Mouse (Mus musculus) ES-CJ7 (cell line): ENCODE measurements around the gene Plscr3.
A peak's percentile ranks its signal among the peaks of the same experiment; 100 is the strongest.

Experiments used
- DNase-seq: peaks from one replicate; pipeline ENCODE4 v3.0.0; 2011; ENCODE audit warnings: low read depth, low spot score

The Plscr3 gene

DNA sequence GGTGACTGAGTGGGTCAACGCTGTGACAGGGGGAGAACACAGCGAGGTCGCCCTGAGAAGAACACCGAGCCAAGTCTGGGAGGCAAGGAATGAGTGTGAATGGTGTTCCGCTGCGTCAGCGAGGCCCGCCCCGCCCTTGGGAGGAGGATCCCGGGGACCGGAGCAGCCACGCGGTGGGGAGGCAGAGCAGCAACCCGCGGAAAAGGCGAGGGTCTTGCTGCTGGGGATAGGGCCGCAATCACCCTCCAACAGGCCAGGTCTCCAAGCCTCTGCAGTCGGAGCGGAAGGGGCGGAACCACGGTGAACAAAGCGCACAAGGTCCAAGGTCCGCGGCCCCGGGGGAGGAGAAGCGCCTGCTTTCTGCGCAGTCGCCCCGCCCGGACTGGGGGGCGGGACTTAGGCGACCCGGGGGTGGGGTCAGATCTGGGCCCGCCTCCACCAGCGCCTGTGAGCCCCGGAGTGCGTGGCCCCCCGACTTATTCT lies at the start of gene Plscr3:
Gene Plscr3 (plus strand): TSS at position 179 of the 483 bp plus-strand sequence.
- DNase-seq = peak; percentile 93

DNA sequence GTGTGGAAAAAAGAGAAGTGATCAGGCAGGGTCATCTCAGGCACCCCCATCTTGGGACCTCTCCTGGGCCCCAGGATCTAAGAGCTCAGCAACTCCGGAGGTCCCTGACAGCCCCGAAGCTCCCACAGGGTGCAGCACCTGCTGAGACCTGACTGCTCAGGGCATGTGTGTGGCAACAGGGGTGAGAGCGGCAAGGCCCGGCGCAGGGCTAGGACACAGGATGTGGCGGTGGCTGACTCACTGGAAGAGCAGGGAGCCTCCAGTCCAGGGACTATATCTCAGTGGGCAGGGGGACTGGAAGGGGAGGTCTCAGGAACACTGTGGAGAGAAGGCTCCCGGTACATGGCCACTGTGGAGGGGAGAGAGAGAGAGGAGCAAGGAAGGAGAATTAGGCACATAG lies 48.3 kb upstream of the Plscr3 start:
- DNase-seq = no peak

DNA sequence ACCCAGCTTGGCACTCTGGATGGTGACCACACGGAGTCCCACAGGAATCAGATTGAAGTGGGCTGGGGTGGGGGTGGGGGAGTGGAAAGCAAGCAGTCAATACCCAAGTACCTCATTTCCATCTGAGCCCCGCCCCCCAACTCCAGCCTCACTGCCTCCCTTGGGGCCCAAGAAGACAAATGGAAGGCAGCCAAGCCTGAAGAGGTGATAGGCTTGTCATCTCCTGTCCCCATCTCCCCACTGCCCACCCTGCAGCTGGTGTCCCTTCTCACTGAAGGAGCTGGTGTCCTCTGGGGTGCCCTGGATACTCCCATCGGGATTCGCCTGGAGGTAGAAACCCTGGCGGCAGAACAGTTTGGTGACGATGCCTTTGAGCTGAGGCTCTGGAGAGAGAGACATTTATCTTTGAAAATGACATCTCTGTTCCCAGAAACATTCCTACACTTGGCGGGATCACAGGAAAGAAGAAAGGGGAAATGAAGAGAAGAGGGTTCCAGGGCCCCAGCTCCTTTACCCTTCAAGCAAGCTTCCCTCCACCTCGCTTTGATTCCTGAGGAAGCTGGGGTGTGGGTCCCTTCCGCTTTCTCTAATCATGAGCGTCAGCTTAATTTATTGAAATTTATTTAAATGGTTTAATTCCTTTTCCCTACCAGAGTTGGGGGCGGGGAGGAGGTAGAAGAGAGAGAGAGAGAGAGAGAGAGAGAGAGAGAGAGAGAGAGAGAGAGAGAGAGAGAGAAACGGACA lies 46.6 kb upstream of the Plscr3 start:
- peak; percentile 62 for DNase-seq

DNA sequence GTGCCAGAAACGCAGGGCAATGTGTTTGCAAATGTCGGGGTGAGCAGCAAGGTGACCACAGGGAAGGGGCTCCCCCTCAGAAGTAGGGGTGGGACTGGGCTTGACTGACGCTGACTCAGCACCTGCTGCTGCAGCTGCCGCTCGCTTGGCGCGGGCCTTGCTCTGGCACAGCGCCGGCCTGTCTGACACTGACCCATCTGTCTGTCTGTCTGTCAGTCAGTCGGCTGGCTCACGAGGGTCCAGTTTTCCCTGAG lies 46.1 kb upstream of the Plscr3 start:
- DNase-seq = no peak

DNA sequence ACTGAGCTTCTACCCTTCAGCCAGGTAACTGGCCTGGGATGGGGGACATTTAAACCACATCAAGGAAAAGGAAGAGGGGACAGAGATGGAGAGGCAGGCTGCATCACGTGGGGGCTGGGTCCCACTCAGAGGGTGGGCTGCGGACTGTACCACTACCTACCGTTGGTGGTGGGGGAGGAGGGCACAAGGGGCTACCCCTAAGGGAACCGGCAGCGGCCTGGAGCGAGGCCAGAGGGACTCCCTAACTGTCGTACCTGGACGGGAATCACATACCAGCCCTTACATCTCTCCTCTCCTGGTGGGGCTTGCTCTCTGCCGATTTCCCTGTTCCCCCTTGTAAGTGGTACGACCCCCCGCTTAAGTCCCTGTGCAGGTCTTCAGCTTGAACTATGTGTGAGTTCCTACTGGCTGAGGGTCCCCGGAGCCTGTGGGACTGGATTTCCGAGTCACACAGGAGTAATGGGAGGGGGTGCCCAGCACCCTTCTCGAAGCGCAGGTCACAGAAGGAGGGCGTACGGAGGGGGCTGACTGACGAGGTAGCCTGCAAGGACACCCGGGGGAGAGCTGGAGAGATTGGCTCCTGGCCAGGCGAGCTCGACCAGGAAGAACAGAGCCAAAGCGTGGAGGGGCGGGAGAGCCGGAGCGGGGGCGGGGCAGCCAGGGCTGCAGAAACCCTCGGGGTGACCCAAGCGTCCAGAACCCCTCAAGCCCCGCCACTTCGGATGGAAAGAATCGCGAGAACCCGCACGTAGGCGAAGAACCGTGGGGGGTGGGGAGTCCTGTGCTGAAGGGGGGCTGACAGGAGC lies 45.6 kb upstream of the Plscr3 start:
- peak; percentile 84 for DNase-seq

DNA sequence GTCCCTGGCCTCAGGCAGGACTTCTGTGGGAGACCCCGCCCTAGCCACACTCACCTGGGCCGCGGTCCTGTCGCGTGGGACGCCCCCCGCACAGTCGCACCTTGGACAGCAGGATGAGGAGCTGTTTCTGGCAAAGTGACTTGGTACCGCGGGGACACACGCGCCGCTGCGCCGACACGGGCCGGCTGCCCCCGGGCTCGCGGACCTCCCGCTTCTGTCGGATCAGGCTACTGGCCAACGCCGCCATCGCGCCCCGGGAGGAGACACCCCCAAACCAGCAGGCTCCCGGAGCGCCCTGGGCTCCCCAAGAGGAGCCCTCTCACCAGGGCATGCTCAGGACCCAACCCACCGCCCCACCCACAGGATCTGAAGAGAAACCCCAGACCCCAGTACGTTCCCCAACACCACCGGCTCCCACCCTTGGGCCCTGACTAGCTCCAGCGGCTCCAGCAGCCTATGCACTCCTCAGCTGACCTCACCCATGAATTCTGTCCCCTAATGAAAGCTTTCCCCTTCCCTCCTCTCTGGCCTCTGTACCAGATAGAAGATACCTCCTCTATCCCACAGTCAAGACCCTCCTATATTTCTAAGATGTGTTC lies 44.7 kb upstream of the Plscr3 start, which contains the start of gene Fgf11:
Gene Fgf11 (minus strand): TSS at position 479 of the 599 bp plus-strand sequence.
- no peak for DNase-seq

DNA sequence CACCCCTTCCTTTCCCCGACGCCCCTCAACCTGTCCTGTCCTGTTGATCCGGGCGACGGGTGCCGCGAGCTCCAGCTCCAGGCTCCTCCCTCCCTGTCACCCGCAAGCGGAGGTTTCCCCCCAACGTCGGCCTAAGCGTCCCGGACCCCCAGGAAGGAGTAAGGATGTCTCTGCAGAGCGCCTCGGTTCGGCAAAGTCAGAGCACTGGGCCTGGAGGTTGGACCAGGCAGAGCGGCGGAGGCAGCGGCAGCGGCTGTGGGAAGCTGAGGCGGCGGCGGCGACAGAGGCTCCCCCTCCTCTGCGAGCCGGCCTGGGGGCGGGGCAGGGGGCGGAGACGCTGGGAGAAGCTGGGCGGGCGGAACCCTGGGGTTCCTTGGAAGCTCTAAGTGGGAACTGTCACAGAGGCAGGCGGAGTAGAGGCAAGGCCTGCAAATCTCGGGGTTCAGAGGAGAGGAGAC lies 43.5 kb upstream of the Plscr3 start:
- DNase-seq = peak; percentile 71

DNA sequence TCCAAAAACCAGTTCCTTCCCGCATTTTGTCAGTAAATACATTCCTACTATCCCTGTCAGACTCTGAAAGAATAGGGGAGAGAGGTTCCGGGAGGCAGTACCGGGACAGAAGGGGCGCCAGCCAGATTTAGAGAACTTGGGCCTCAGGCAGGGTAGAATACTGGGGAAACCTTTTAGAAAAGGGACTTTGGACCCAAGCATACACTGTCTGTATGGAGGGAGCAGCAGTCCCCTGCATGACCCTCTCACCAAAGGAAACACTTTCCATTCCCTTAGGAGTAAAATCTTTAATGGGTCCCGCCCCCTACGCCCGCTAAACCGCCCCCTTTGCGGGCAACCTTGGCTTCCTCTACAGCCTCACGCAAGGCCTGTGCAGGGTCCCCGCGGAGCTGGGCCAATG lies 42.8 kb upstream of the Plscr3 start:
- no peak for DNase-seq

DNA sequence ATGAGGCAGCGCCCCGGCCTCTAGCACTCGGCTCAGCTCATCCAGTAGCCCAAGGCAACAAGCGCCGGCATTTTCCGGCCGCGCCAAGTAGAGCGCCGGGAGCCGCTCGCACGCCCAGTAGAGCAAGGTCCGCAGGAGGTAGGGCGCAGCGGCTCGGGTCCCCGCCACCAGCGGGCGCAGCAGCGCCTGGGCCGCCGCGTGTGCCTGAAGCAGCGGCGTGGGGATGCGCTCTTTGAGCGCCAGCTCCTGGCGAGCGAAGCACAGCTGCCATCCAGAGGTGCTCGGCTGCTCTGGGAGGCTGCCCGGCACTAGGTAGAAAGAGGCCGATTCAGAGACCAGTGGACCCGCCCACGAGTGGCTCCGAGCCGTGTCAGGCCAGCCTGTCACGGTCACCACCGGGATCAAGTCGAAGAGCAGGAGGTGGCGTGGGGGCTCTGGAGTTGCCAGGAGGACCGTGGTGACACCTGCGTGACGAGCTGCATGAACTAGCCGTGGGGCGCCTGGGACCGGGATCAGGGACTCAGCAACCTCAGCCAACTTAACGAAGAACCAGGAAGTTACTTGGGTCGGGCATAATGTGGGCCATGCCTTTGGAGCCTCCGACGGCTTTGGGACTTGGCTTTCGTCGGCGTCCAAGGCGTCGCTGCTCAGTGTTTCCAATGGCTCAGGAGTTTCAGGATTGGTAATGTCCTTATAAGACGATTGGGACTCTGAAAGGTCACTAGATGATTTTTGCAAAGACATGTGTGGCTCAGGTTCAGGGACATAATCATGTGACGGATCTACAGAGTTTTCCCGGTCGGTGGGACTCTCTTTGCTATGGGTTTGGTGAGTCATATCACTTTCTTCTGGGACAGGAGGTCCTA lies 42.2 kb upstream of the Plscr3 start:
- peak; percentile 68 for DNase-seq

DNA sequence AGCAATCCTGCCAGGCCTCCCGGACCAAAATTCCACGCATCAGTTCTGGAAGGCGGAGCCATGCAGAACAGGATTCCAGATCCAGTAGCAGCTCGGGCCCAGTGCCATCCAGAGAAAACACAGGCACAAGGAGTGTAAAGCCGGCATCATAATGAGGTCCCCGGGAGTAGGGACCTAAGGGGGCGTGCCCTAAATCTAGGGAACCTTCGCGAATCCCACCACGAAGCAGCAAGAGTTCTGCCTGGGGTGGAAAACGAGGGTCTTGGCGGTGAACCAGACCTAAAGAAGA lies 41.6 kb upstream of the Plscr3 start:
- DNase-seq = no peak

DNA sequence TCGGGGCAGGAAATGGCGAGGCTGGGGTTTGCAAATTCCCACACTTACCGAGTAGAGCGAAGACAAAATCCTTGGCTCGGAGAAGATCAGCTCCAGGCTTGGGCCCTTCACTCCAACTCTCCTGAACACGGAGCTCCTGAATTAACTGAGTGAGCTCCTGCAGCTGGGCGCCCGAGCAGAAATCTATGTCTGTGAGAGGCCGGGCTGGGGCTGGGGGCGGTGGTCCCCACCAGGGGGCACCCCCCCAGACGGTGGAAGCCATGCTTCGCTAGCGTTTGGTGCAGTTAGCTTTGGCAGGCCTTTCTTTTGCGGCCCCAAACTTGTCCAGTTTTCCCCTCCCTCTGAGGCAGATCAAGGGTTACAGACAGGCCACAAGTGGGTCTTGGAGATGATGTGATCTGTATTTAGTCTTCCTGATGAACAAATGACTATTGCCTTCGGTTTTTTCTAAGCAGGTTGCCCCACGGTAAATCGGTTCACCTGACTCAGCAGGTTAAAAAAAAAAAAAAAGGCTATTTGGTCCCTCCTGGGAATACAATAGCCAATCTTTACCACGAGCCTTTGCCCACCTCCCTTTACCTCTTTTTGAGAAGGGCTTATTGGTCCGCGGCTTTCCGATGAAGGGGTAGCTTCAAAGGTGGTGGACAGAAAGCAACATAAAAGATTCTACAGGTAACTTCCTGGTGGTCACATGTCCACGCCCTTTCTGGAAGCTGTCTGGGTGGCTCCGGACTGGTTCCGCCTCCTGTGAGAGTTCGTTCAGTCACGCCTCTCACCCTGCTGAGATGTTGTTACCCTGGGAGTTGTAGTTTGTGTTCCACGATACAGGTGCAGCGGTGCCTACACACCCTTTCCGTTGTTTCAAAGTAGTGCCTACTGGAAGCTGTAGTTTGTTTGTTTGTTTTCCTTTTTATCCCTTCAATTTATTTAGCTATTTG lies 40.9 kb upstream of the Plscr3 start, which contains the start of gene Tmem102:
Gene Tmem102 (minus strand): TSS at position 653 of the 938 bp plus-strand sequence.
- DNase-seq = peak; percentile 90

DNA sequence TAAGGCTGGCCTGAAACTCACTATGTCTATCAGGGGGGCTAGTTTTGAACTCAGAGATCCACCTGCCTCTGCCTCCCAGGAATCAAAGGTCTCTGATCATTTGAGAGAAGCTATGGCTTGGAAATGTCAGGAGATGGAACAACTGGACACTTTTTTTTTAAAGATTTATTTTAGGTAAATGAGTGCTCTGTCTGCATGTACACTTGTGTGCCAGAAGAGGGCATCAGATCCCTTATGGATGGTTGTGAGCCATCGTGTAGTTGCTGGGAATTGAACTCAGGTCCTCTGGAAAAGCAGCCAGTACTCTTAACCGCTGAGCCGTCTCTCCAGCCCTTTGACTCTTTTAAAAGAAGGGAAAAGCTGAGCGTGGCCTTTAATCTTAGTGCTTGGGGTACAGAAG lies 39.8 kb upstream of the Plscr3 start:
- DNase-seq = no peak

DNA sequence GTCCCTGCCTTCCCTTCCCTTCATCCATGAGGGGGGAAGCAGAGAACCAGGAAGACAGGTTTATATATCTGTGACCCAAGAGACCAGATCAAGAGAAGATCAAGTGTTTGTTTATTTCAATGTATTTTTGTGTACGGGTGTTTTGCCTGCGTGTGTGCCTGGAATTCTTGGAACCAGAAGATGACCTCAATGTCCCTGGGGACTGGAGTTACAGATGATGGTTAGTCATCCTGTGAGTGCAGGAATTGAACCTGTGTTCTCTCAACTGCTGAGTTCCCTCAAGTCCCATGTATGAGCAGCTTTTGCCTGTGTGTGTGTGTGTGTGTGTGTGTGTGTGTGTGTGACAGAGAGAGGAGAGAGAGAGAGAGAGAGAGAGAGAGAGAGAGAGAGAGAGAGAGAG lies 38.5 kb upstream of the Plscr3 start:
- no peak for DNase-seq

DNA sequence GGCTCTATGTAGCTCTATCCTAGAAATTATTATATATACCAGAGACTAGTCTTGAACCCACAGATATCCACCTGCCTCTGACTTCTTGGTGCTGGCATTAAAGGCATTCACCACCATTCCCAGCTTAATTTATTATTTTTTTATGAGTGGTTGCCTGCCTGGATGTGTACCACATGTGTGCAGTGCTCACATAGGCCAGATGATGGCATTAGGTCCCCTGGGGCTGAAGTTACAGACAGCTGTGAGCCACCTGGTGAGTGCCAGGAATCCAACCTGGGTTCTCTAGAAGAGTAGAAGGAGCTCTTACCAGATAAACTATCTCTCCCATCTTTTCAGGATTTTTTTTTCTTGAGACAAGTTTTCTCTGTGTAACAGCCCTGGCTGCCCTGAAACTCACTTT lies 35.9 kb upstream of the Plscr3 start:
- no peak for DNase-seq

DNA sequence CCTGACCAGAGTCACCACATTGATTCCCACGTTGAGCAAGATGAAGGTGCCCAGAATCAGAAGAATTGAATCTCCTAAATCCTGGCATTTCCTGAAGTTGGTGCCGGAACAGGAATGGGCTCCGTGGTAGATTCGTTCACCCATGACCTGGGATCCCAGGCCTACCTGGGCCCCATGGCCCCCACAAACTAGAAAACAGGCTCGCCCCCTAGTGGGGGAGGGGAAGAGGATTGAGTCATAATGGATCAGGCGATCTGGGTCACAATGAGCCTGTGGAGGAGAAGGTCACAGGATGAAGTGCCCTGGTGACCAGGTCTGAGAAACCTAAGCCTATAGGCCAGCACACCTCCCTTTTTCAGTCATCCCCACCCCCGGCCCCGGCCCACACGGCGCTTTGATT lies 31.0 kb upstream of the Plscr3 start, which contains the start of gene Gm39566:
Gene Gm39566 (minus strand): TSS at position 144 of the 400 bp plus-strand sequence.
- no peak for DNase-seq

DNA sequence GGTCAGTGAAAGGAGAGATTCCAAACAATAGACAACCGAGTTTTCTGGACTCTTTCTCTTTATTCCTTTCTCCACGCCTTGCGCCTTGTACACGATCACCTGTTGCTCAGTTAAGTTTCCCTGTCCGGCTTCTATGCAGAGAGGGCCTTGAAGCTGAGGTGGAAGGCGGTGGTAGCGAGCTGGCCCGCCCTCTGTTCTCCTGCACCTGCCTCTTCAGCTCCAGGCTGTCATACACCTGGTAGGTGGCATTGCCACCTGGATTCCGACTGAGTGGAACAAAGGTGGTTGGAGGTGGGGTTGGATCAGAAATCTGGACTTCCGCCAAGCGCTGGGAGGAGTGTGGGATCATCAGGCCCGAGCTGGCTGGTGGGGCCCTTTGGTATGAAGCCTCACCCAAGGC lies 29.7 kb upstream of the Plscr3 start:
- DNase-seq = no peak

DNA sequence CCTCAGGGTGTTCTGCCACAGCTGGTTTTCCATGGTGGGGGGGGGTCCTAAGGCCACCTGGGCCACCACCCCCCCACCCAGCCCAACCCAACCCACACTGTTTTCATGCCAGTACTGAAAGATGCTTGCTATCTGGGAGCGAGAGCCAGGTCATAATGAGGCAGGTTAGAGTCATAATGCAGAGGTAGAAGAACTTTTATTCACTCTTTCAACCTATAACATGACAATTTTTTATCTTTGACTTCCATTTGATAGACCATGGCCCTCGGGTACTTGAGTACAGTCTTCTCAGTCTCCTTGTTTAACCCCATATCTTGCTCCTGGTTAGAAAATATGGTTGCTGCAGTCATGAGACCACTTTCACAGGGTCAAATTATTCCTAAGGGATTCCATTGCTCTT lies 27.8 kb upstream of the Plscr3 start, which contains the start of gene Spem2:
Gene Spem2 (minus strand): TSS at position 101 of the 400 bp plus-strand sequence.
- no peak for DNase-seq

DNA sequence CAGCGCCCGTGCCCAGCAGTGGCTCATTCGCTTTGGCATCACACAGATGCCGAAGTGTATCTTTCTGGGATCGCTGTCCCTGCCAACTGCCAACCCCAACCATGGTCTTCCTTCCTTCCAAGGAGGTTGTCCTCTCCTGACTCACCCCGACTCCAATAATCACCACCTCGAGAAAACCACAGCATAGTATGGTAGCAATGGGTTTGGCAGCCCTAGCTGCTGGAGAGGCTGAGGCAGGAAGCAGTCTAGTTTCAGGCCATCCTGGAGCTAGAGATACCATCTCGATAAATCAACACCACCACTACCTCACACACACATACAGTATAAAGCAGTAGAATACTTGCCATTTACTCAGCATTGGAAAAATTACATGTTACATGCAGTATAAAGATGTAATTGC lies 27.3 kb upstream of the Plscr3 start:
- no peak for DNase-seq

DNA sequence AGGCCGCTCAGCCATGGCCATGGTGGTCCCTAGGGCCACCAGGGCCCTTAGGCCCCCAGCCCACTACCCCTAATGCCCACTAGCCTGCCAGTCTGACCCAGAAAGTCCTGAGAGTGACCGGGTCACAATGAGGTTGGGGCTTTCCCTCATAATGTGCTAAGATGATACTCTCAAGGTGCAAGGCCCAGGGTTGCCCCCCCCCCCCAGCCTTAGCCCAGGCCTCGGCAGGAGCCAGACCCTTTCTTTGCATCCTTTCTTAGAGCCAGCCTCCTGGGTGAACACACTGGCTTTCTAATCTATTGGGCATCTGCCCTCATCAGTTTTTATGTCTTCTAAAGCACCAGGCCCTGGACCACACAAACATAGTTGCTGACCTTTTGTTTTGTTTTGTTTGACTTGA lies 24.1 kb upstream of the Plscr3 start, which contains the start of gene Spem1:
Gene Spem1 (minus strand): TSS at position 101 of the 400 bp plus-strand sequence.
- no peak for DNase-seq

DNA sequence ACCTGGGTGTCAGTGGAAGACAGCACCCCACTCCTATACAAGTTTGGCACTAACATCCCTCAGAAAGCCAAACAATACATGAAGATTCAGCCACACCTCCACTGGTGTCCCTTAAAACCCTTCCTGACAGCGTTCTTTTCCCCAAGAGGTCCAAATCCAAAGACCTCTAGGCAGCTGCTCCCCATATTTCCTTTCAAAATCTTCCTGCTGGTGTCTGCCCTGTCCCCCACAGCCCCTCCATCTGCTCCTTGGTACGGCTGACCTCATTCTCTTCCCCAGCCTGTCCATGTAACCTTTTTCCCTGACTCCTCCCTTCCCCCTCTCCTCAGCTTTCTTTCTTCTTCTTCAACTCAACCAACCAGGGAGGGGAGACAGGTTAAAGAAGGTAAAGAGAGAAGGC lies 22.7 kb upstream of the Plscr3 start:
- no peak for DNase-seq
